Mouse (Mus musculus): ENCODE measurements around the gene Ptges2.

DNA sequence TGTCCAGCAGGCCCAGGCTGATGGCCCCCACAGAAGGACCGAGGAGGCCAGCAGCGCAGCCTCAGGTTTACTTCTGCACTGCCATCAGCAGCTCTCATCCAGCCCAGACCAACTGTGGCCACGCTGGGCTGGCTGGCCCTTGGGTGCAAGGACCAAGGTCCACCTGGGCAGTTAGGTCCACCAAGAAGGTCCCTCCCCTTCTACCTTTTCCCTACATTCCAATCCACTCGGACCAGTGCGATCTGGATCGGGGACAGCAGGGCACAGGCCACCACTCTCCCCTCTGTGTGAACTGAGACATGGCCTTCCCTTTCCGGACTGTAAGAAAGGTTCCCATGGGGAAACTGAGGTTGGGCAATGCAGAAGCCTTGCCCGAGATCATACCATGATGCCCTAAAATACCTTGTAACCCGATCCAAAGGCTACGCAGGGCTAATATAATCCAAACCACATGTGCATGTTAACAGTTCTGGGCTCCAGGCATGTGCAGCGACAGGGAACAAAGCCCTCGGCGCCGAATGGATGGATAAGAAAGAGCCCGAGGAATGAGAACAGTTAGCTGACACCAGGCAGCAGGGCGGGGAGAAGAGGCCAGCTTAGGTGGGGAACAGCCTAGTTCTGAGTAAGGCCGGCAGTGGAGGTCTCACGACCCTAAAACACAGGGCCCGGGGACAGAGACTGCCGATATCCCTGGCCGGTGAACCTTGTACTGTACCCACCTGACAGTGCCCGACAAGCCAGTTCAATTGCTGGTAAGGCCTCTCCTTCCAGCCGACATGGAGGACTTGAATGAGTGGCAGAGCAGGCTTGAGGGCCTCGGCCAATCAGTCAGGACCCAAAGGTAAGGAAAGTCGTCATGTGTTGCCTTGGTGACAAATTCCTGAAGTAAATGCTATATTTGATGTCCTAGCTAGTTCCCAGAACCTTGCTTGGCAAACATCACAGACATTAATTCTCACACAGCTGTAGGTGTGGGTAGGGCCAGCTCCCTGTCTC lies 13.0 kb downstream of the Ptges2 start:
- TF ChIP-seq CTCF (IDR thresholded peaks at IDR 0.05; ENCODE audit: extremely low read depth, insufficient read depth, insufficient read length, insufficient replicate concordance) (no peak), POLR2A (IDR thresholded peaks at IDR 0.05; ENCODE audit: low read depth, low read length) (no peak)
